Mouse (Mus musculus) cerebellum, postnatal 36 days (tissue): ENCODE results near the gene Esp16.
"Not testable (repeated sequence)": the region's sequence is repeated elsewhere in the genome, so short reads cannot be mapped to it uniquely, and the experiment has no call there.

Experiments
- DNase-seq, 2 experiments: peaks; one replicate each; pipeline ENCODE4 v3.0.0; 2021 to 2022; ENCODE audit warnings: mixed read lengths in 2 of 2

Gene Esp16

GRCm38 (mm10) chr17:39535842-39536241, at the start of gene Esp16:
Gene Esp16, plus strand, starts transcription at chr17:39536142.
- not testable (repeated sequence) for DNase-seq

GRCm38 (mm10) chr17:39498043-39498442, 37.9 kb upstream of the Esp16 start:
- not testable (repeated sequence) for DNase-seq
